Mouse (Mus musculus): ENCODE measurements around the gene Arid1b.

Arid1b gene

DNA sequence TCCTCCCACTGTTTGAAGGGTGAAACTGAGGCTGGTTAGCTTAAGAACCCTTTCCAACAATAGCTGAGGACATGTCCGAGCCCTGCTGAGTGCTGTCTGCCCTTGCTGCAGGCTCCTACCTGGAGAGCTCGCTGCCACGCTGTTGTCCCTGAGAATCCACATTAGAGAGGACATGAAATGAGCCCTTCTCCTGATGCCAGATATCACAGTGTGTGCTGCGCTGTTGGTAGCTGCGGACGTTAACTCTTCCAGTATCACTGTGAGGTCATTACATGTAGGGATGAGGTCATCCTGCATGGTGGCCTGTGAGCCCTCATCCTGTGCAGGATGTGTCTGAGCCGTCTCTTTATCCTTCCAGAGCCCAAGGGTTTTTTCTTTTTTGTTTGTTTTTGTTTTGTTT, 235.9 kb downstream of the Arid1b start:
- no peak for DNase-seq (ENCODE audit: extremely low spot score, low read depth, low spot score)

DNA sequence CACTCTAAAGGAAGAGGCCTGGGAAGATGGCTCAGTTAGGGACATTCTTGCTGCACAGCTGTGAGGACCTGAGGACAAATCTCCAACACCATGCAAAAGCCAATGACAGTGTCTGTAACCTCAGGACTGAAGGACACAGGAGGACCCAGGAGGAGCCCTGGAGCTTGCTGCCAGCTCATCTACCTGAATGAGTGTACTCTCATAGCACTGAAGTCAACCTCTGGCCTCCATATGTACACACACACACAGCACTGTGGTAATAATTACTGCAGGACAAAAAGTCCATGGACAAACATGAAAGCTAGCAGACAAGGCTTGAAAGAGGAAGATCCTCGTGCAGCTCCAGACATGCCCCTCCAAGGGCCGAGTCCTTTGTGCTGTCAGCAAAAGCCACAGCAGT, 238.0 kb downstream of the Arid1b start:
- DNase-seq (ENCODE audit: extremely low spot score, low read depth, low spot score) = no peak

DNA sequence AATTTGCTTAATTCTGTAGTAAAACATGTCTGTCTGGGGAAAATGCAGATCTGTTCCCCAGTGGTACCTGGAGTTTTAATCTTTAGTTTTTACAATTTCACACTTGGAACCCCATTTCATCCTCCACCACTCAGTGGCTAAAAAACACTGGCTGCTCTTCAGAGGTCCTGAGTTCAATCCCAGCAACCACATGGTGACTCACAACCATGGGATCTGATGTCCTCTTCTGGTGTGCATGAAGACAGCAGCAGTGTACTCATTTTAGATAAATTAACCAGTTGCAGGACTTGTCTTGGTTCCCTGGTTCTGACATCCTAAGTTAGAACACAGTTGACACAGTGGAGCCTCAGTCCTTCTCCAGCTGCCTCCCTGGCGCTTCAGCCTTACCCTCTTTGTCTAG, 239.9 kb downstream of the Arid1b start:
- no peak for DNase-seq (ENCODE audit: extremely low spot score, low read depth, low spot score)

DNA sequence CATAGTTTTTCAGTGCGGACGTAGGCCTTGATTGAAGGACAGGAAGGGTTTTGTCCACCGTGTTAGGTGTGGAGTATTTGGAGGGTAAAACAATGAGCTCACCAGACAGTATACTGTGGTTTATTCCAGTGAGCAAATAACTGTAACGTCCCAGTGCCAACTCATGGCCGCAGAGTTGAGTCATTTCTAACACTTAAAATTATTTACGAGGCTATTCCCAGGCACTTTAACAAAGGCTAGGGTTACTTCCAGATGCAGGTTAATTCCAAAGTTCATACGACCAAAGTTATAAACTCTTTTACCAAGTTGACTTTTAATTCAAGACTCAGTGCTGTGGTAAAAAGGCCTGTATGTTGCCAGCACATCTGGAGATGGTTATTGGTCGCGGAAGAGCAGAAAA, 240.9 kb downstream of the Arid1b start:
- peak; percentile 77 for DNase-seq (ENCODE audit: extremely low spot score, low read depth, low spot score)

DNA sequence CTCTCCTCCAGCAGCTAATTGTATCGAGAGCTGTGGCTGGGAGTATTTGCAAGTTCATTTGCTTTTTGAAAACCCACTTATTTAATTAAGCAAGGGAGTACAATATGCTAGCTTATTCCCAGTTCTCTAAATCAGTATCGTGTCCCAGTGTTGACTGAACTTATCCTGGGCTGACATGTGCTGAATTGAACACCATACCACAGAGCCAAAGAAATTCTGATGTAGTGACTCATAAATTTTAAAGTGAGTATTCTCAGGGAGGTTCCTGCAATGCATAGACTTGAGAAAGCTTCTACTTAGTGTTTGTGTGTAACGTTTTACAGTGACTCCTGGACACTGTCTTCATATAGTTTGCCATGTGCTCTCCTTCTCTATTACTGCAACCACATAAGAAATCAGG, 243.6 kb downstream of the Arid1b start:
- no peak for DNase-seq (ENCODE audit: extremely low spot score, low read depth, low spot score)

DNA sequence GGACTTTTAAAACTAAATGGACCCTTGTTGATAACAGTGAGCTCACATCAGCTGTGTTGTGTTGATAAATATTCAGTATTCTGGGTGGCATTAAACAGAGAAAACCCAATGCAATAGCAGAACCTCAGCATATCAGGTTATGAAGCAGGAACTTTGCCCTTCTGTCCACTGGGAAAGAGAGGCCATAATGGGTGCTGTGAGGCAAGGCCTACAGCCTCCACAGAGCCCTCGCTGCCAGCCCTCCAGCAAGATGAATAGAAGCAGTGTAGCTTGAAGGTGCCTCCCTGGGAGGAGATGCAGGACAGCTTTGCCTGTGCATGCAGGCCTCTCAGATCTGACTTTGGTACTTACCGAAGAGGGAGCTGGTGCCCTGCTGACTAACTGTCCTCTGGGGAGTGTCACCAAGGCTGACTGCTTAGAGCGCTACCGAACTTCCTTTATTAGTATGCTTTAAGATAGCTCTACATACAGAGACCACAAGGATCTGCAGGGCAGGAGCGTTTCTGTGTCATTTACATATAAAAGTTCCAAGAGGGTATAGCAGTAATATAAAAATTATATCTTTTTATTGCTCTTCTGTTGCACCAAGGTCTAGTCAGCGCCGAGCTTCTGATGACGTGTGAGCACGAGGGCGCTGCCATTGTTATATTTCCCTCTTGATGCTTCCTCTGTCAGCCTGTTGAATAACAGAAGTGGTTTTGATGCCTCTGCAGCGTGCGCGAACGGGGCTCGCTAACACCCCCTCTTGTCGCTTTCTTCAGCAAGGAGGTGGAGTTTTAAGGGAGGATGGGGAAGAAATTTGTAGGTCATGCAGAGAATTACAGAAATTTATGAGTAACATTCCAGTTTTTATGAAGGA, 244.5 kb downstream of the Arid1b start:
- no peak for DNase-seq (ENCODE audit: extremely low spot score, low read depth, low spot score)

DNA sequence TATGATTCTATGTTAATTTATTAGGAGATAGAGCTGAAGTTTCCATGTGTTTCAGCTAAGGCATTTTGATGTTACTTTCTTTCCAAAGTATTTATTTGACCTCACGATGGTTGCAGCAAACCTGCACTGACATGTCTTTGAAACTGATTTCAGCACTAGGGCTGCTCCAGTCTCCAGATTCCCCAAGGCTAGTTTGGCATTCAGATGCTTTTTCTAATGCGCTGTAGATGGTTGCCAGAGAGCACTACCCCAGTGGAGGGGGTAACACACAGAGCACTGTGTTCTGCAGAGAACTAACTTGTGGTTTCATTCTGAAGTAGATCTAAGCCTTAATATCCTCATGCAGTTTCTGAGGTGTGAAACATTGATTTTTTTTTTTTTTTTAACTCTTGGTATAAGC, 250.4 kb downstream of the Arid1b start:
- no peak for DNase-seq (ENCODE audit: extremely low spot score, low read depth, low spot score)

DNA sequence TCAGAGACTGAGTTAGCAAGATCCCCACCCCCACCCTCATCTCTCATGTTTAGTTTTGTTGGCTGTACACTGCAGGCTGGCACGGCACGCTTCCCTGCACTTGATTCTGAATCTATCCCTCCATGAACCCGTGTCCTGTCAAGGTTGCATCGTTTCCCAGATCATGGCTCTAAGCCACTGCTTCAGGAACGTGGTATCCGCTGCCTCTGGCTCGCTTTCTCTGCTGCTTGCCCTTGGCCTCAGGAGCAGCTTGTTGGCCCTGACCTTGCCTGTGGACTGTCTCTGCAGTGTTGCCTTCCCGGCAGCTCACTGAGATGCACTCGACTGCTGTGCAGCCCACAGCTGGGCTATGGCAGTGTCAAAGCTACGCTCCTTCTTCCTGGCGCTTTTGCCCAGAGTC, 252.6 kb downstream of the Arid1b start:
- no peak for DNase-seq (ENCODE audit: extremely low spot score, low read depth, low spot score)

DNA sequence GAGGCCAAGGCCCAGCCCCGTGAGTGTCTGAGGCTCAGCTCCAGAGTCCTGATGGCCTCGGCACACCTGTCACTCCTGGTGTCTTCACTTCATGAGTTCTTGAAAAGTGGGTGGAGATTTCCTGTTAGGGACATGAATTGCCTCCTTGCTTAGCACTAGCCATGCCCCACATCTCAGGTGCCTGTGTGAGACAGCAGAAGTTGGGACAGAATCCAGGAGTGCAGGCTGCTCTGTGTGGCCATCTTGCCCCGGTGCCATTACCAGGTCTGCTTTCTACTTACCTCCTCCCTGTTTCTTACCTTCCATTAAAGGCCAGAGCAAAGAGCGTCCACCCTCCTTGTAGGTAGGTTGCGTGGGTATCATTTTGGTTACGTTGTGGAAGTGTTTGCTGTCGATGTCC, 253.1 kb downstream of the Arid1b start:
- DNase-seq (ENCODE audit: extremely low spot score, low read depth, low spot score) = no peak

DNA sequence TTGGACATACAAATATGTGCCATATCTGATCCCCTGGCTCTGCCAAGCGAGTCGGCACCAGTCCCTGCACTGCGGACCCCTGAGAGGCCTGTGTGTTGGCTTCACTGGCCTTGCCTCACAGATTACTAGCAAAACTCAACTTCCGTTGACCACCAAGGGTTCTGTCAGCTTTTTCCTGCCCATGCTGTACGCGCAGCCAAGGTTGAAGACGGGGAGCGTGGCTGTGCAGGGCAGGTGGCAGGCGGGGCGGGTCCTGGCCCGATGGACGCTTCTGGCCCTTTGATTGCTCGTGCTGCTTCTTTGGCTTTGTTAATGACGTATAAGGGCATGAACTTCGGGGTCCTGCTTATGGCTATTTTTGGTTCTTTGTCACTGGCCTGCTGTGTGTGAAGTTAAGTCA, 253.6 kb downstream of the Arid1b start:
- DNase-seq (ENCODE audit: extremely low spot score, low read depth, low spot score) = no peak

DNA sequence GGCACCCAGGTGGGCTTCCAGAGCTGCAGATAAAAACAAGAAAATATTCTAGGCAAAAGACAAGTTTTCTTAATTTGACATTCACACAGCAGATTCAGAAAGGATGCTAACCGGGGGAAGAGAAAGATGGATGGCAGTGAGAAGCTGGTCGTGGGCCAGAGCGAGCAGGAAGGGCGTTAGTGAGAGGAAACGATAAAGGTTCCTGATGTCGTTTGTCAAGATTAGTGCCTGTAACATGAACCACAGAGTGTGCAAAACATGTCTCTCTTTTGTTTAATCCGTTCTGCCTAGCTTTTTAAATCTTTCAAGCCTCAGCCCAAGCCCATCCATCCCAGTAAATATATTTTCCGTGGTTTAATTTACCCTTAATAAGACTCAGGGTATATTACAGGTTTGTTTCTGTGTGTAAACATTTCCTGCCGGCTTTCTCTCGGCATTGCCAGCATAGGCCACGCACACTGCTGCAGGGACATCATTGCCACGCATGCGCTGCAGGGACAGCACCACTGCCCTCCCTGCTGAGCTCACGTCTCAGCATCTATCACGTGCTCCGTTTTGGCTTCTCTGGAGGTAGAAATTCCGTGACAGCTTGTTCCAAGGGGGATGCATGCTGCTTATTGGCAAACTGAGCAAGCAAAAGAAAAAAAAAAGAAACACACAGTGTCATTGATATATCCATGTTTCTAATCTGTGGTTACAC, 255.0 kb downstream of the Arid1b start:
- no peak for DNase-seq (ENCODE audit: extremely low spot score, low read depth, low spot score)

DNA sequence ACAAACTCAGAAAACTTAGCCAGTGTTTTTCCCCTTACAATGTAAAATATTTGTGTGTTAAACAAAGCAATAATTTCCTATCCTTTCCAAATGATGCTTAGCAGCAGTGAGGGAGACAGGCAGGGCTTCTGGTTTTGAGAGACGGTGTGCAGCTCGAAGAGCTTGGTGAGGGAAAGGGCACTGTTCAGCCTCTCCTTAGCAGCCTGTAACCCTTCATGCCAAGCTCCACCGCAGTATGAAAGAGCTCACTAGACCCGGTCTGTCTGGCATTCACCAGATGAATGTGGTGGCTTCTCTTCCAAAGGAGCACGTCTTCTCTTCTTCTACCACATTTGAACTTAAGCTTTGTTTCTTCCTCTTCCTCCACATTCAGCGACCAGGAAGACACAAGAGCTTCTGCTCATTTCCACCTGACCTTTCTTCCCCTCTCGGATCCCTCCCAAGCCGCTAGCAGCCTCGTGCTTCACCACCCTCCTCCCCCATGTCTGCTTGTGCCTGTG, 255.6 kb downstream of the Arid1b start:
- DNase-seq (ENCODE audit: extremely low spot score, low read depth, low spot score) = no peak

DNA sequence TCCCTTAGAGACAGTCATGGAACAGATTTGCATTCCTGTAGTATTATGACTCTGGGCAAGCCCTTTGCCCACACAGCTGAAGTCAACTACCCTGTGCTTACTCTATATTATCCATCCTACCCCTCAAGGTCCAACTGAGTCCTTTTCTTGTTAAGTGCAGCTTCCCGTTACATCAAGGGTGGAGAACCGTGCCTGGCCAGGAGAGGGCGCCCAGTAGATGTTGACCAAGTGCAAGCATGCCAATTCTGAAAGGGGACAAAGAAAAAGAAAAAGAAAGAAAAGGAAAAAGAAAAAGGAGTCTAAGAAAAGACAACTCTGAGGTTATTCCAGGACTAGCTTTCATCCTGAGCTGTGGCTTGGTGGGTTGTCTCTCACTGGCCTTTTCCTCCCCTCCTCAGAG, 258.3 kb downstream of the Arid1b start:
- no peak for DNase-seq (ENCODE audit: extremely low spot score, low read depth, low spot score)

DNA sequence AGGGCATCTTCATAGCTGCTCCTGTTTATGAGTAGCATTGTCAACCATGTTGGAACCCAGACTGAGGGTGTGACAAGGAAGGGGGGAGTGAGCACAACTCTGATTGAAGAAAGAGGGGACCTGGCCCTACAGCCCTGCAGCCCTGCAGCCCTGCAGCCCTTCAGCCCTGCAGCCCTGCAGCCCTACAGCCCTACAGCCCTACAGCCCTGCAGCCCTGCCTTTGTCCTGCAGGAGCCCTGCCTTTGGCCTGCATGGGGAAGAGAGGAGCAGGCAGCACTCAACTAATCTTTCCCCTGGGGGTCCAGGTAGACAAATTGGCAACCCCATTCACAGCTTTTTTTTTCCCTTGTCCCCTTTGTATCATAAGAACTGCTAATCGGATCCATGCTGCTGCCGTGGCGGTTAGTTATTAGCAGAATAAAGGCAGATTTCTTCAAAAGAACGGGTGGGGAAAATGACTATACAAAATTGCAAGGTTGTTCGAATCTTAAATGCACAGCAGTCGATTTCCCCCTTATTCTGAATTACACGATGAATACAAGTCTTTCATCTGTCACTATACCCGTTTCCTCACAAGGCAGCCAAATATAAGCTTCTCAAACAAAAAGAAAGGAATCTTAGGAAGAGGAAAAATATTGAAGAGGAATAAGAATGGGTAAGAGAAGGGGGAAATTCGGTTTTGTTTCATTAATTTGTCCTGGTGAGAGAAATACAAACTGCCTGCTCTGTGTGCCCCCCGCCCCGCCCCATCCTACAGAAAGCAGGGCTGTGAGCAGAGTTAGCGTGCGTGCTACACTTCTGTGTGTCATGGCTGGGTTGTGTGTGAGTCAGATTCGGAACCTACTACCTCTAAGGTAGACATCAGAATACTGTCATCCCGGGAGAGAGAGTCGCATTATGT, 260.8 kb downstream of the Arid1b start:
- DNase-seq (ENCODE audit: extremely low spot score, low read depth, low spot score) = no peak

DNA sequence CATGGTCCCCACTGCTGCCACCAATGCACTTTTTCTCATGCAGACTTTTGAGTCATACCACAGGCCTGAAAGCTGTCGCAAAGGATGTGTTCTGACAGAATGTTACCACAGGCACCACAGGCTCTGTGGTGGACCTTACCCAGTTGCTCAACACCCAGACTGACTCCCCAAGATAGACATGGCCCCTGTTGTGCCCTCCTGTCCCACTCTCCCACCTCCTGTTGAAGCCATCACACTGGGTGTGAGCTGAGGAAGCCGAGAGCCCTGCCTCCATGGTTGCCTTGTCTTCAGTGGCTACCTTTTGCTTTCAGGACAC, 261.4 kb downstream of the Arid1b start:
- no peak for DNase-seq (ENCODE audit: extremely low spot score, low read depth, low spot score)

DNA sequence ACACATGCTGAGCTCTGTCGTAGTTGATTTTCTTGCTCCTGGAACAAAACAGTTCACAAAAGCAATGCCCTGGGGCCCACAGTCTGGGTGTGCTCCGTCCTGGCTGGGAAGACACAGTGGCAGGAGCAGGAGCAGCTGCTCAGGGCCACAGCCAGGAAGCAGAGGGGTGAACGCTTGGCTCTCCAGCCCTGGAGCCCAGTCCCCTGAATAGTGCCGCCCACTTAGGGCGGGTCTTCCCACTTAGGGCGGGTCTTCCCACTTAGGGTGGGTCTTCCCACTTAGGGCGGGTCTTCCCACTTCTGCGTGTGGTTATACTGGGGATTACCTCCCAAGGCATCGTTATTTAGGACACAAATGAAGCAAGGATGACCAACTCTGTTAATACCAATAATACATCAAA, 264.8 kb downstream of the Arid1b start:
- DNase-seq (ENCODE audit: extremely low spot score, low read depth, low spot score) = no peak

DNA sequence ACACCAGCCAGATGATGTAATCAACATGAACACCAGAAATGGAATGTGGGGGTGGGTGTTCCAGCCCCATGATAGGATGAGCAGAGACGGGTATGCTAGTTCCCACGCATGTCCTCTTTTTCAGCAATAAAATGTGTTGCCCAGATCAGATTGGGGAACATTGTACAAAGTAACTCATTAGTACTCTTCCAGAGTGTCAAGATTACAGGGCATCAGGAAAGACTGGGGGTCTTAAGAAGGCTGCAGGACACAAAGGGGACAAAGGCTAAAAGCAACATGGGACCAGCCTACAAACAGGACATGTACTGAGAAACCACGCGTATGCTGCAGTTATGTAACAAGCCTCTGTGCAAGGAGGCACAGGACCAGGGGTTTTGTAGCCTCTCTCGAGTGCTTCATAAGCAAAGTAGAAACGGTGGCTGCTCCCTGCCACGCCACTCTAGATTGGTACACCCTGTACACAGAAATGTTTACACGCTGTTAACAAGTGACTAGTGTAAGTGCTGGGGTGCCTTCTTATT, 267.1 kb downstream of the Arid1b start:
- no peak for DNase-seq (ENCODE audit: extremely low spot score, low read depth, low spot score)

DNA sequence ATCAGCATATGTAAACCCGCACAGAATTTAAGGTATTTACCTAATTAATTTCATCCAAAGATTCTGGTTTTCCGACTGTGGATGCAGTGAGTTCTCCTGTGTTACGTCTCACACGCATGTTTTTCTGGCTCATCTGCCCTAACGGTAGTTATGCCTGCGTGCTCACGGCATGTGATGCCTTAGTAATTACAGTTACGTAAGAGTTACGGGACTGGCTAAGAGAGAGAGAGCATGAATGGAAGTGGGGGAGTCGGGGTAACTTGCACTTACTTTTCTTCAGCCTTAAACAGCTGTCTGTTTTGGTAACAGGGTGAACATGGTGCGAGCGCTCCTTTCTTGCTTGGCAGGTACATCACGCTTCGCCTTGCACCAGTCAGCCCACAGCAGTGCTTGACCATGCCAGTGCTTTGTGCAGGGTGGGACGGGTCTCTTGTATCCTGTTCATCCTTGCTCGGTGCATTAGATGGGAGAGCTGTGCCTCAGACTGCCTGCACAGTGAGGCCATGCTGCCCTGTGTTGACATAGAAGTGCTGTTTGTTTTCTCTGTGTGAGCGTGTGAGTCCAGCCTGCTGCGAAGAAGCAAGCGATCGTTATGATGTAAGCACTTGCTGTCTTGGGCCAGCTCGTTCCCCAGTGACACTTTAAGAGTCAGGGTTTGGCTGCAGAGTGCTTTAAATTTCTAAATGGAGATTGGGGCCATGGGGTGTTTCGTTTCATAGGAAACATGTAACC, 267.9 kb downstream of the Arid1b start:
- DNase-seq (ENCODE audit: extremely low spot score, low read depth, low spot score) = no peak

DNA sequence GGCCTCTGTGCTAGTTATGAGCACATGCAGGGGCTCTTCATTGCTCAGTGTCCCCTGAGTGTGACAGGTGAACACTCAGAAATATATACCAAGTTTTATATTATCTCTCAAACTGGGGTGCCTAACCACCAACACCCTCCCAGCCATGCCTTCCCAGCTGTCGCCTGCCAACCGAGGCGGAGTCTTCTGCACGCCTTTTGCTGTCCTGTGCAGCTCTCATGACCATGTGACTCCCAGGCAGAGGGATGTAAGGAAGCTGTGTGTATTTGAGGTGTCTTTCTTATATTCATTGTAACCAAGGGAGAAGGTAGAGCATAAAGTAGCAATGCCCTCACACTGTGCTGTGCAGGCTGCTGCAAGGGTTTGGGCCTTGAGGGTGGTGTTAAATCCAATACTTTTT, 268.7 kb downstream of the Arid1b start:
- DNase-seq (ENCODE audit: extremely low spot score, low read depth, low spot score) = no peak

DNA sequence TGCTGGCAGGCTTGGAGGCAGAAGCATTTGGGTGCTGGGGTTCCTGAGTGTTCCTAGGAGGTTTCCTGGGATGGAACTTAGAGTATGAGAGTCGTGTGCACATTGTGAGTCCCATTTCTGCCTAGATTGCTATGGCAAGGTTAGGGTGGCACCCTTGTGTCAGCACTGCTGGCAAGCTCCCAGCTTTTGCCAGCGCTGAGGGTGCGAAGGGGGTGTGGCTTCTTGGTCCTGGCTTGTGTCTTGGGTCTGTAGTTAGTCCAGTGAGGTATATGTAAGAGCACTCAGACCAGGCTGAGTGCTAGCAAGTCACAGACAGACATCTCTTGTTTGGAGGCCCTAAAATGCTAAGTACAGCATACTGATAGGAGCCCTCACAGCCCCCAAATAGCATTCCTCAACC, 270.7 kb downstream of the Arid1b start:
- DNase-seq (ENCODE audit: extremely low spot score, low read depth, low spot score) = no peak

DNA sequence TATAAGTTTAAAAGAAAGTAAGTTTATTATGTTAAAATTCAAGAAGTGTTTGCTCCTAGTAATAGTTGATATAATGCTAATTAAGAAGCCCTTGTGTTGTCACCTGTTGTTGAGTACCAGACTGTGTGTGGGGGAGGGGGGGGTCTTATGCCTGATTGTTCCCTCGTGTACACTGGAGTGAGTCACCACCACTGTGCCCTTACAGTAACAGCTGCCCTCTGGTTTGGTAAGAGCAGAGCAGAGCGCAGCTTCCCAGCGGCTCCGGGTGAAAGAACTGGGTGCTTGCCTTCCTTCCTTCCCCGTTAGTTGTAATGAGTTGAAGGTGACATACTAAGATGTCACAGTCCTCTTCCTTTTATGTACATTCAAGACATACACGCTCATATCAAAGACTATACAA, 271.5 kb downstream of the Arid1b start:
- DNase-seq (ENCODE audit: extremely low spot score, low read depth, low spot score) = no peak

Measured in hindlimb bud, embryonic 11.5 days (tissue).